Mouse (Mus musculus) liver, embryonic 16.5 days (tissue): ENCODE measurements around the gene Kcna7. TPM values are rescaled to one million over a fixed set of nuclear protein-coding genes. Genes with fewer than 3 reads are reported as not detected.

Experiments
- ATAC-seq: fragments of 200-750 bp; cut with Nextera tagmentation; 2 replicates; pipeline ENCODE4 v1.8.0; 2017; ENCODE audit warnings: low read depth, mild to moderate bottlenecking, moderate number of reproducible peaks, moderate library complexity
- H3K27ac ChIP-seq: fragments of 300-500 bp; sonication (generic); 2 replicates; pipeline ENCODE4 v1.5.1; 2014; ENCODE audit warnings: mild to moderate bottlenecking, low read length
- H3K27me3 ChIP-seq: fragments of 300-500 bp; sonication (generic); 2 replicates; pipeline ENCODE4 v1.6.1; 2014; ENCODE audit warnings: low read depth, low read length, mixed read lengths; ENCODE audit not compliant: control insufficient read depth, insufficient read depth
- H3K36me3 ChIP-seq: fragments of 300-500 bp; sonication (generic); 2 replicates; pipeline ENCODE4 v1.6.1; 2014; ENCODE audit warnings: mild to moderate bottlenecking; ENCODE audit not compliant: control insufficient read depth, insufficient read depth
- H3K4me1 ChIP-seq: fragments of 300-500 bp; sonication (generic); 2 replicates; pipeline ENCODE4 v1.6.1; 2014; ENCODE audit warnings: low read depth, low read length, mixed read lengths; ENCODE audit not compliant: control insufficient read depth
- H3K4me2 ChIP-seq: fragments of 300-500 bp; sonication (generic); 2 replicates; pipeline ENCODE4 v1.6.1; 2014; ENCODE audit warnings: low read depth, low read length, mixed read lengths
- H3K4me3 ChIP-seq: fragments of 300-500 bp; sonication (generic); 2 replicates; pipeline ENCODE4 v1.5.1; 2014; ENCODE audit warnings: low read depth, mild to moderate bottlenecking, low read length
- H3K9ac ChIP-seq: fragments of 300-500 bp; sonication (generic); 2 replicates; pipeline ENCODE4 v1.6.1; 2014; ENCODE audit warnings: low read depth, low read length
- H3K9me3 ChIP-seq: fragments of 300-500 bp; sonication (generic); replicated peaks from 2 replicates; pipeline ENCODE4 v1.6.1; 2016; ENCODE audit warnings: low read length; ENCODE audit not compliant: control insufficient read depth
- WGBS: fragments of 180-500 bp; shearing (Covaris S2); extraction: QIAGEN DNeasy Blood & Tissue Kit; methylation state at CpG from one replicate; pipeline ENCODE4 v1.1.7; 2014; ENCODE audit not compliant: insufficient replicate concordance; 5-methylcytosine and 5-hydroxymethylcytosine counted together
- polyA plus RNA-seq: library from polyadenylated mRNA; unstranded; fragments of >200 nt; fragmentation: Nextera tagmentation; extraction: Ambion mirVana; gene quantifications from 2 replicates; pipeline ENCODE4 v1.2.1, GENCODE M21; 2015

Kcna7 gene
- polyA plus RNA-seq, 1 experiment from 2014 or later: not detected

GRCm38 (mm10) chr7:45451344-45451982 lies 46.0 kb downstream of the Kcna7 start:
- Histone ChIP-seq H3K4me1 (peaks cover 20% of the 10 kb centered on the region), H3K36me3 (peaks cover 5% of the 10 kb centered on the region; the same call in 1 of the 2 replicates), H3K9ac (no peak overlapping the region), H3K27ac (no peak overlapping the region), H3K4me3 (no peak overlapping the region), H3K4me2 (no peak overlapping the region), H3K27me3 (no peaks in the 10 kb centered on the region), H3K9me3 (no peaks in the 10 kb centered on the region)
- peak; percentile 76 for ATAC-seq
- 51% methylated on average over 23 of the region's 23 CpGs for WGBS

- peaks cover 25% of the 10 kb centered on the region for H3K36me3 ChIP-seq
- no peak overlapping the region for H3K9ac ChIP-seq
- no peak overlapping the region for H3K4me2 ChIP-seq
- H3K4me1 ChIP-seq: peaks cover 36% of the 10 kb centered on the region
- no peak overlapping the region for H3K4me3 ChIP-seq
- ATAC-seq: no peak
- WGBS: 89% methylated on average over 15 of the region's 15 CpGs
- H3K27me3 ChIP-seq: no peaks in the 10 kb centered on the region
- no peak overlapping the region for H3K27ac ChIP-seq
- no peaks in the 10 kb centered on the region for H3K9me3 ChIP-seq
Observed at GRCm38 (mm10) chr7:45454971-45455370, 49.5 kb downstream of the Kcna7 start.

- H3K9ac ChIP-seq: no peak overlapping the region
- 76% methylated on average over 13 of the region's 13 CpGs for WGBS
- H3K4me2 ChIP-seq: no peak overlapping the region
- peaks cover 48% of the 10 kb centered on the region for H3K4me1 ChIP-seq
- peak overlapping the region; percentile 93; the same call in 1 of the 2 replicates for H3K27ac ChIP-seq
- H3K36me3 ChIP-seq: peaks cover 25% of the 10 kb centered on the region
- H3K9me3 ChIP-seq: no peaks in the 10 kb centered on the region
- ATAC-seq: no peak
- no peak overlapping the region for H3K4me3 ChIP-seq
- no peaks in the 10 kb centered on the region for H3K27me3 ChIP-seq
Observed at GRCm38 (mm10) chr7:45455932-45456696, 50.7 kb downstream of the Kcna7 start.

- no peak overlapping the region; the same call in 1 of the 2 replicates for H3K9ac ChIP-seq
- H3K9me3 ChIP-seq: no peaks in the 10 kb centered on the region
- H3K4me1 ChIP-seq: peaks cover 47% of the 10 kb centered on the region
- H3K27ac ChIP-seq: peak overlapping the region; percentile 93
- H3K4me3 ChIP-seq: peak overlapping the region; percentile 70
- peaks cover 25% of the 10 kb centered on the region for H3K36me3 ChIP-seq
- 47% methylated on average over 9 of the region's 9 CpGs for WGBS
- no peaks in the 10 kb centered on the region for H3K27me3 ChIP-seq
- ATAC-seq: no peak
- H3K4me2 ChIP-seq: peak overlapping the region; percentile 84
Observed at GRCm38 (mm10) chr7:45456721-45457203, 51.3 kb downstream of the Kcna7 start.

GRCm38 (mm10) chr7:45457204-45458060 lies 52.0 kb downstream of the Kcna7 start:
- Histone ChIP-seq H3K27ac (peak overlapping the region; percentile 93), H3K9me3 (no peaks in the 10 kb centered on the region), H3K4me2 (peak overlapping the region; percentile 84), H3K9ac (peak overlapping the region; percentile 43), H3K27me3 (no peaks in the 10 kb centered on the region), H3K4me1 (peaks cover 50% of the 10 kb centered on the region), H3K4me3 (peak overlapping the region; percentile 70), H3K36me3 (peaks cover 27% of the 10 kb centered on the region)
- WGBS: 40% methylated on average over 10 of the region's 10 CpGs
- peak; percentile 15 for ATAC-seq

- Histone ChIP-seq H3K4me2 (peak overlapping the region; percentile 84), H3K4me3 (peak overlapping the region; percentile 70), H3K9me3 (no peaks in the 10 kb centered on the region), H3K36me3 (peaks cover 29% of the 10 kb centered on the region), H3K27ac (peak overlapping the region; percentile 93), H3K27me3 (no peaks in the 10 kb centered on the region), H3K4me1 (peaks cover 50% of the 10 kb centered on the region), H3K9ac (peak overlapping the region; percentile 71)
- peak; percentile 28 for ATAC-seq
- WGBS: 1% methylated on average over 41 of the region's 43 CpGs
Observed at GRCm38 (mm10) chr7:45458748-45459563, 53.5 kb downstream of the Kcna7 start.
